Mouse (Mus musculus) kidney, postnatal 0 days (tissue): ENCODE data around the gene Srms. TPM values are rescaled to one million over a fixed set of nuclear protein-coding genes. Genes with fewer than 3 reads are reported as not detected.
A peak's percentile ranks its signal among the peaks of the same experiment; 100 is the strongest.

Source experiments
- ATAC-seq: fragments of 200-750 bp; cut with Nextera tagmentation; replicated peaks from 2 replicates; pipeline ENCODE4 v1.8.0; 2017; ENCODE audit warnings: low read depth, moderate number of reproducible peaks, moderate TSS enrichment, moderate library complexity; ENCODE audit not compliant: low FRiP score
- DNase-seq: peaks from one replicate; pipeline ENCODE4 v3.0.0-alpha.2; 2016; ENCODE audit warnings: low spot score
- H3K27ac ChIP-seq: fragments of 300-500 bp; sonication (generic); 2 replicates; pipeline ENCODE4 v1.5.1; 2014; ENCODE audit warnings: mild to moderate bottlenecking
- H3K27me3 ChIP-seq: fragments of 300-500 bp; sonication (generic); 2 replicates; pipeline ENCODE4 v1.6.1; 2014; ENCODE audit warnings: low read length, mixed read lengths; ENCODE audit not compliant: insufficient read depth
- H3K36me3 ChIP-seq: fragments of 300-500 bp; sonication (generic); 2 replicates; pipeline ENCODE4 v1.6.1; 2014; ENCODE audit warnings: low read length, mixed read lengths; ENCODE audit not compliant: insufficient read depth
- H3K4me1 ChIP-seq: fragments of 300-500 bp; sonication (generic); replicated peaks from 2 replicates; pipeline ENCODE4 v1.6.1; 2014; ENCODE audit warnings: antibody characterized with exemption, low read length, mixed read lengths; ENCODE audit not compliant: insufficient read depth
- H3K4me2 ChIP-seq: fragments of 300-500 bp; sonication (generic); 2 replicates; pipeline ENCODE4 v1.6.1; 2014; ENCODE audit warnings: mild to moderate bottlenecking, low read length, moderate library complexity, mixed read lengths
- H3K4me3 ChIP-seq: fragments of 300-500 bp; sonication (generic); replicated peaks from 2 replicates; pipeline ENCODE4 v1.5.1; 2014; ENCODE audit warnings: low read depth, low read length
- H3K9ac ChIP-seq: fragments of 300-500 bp; sonication (generic); 2 replicates; pipeline ENCODE4 v1.6.1; 2014; ENCODE audit warnings: low read depth, low read length
- H3K9me3 ChIP-seq: fragments of 300-500 bp; sonication (generic); replicated peaks from 2 replicates; pipeline ENCODE4 v1.6.1; 2016; ENCODE audit warnings: low read length, inconsistent platforms, mixed read lengths
- CTCF ChIP-seq: IDR thresholded peaks from 2 replicates; pipeline ENCODE4 v1.5.1; 2016; ENCODE audit warnings: antibody characterized with exemption, low read depth, mild to moderate bottlenecking, moderate library complexity
- WGBS: fragments of 180-500 bp; shearing (Covaris S2); extraction: QIAGEN DNeasy Blood & Tissue Kit; methylation state at CpG from one replicate; pipeline ENCODE4 v1.1.7; 2014; 5-methylcytosine and 5-hydroxymethylcytosine counted together
- polyA plus RNA-seq: library from polyadenylated mRNA; unstranded; fragments of >200 nt; fragmentation: Nextera tagmentation; extraction: Ambion mirVana; gene quantifications from 2 replicates; pipeline ENCODE4 v1.2.1, GENCODE M21; 2015

Gene Srms
- polyA plus RNA-seq: 0.14 and 0.26 TPM in 2 replicates

- Histone ChIP-seq H3K27ac (no peak within 1 kb of the TSS), H3K9ac (0 out of 2 replicates have a peak within 1 kb of the TSS, but pooled peaks have one; percentile 1), H3K9me3 (no peaks in the 10 kb centered on the region), H3K4me1 (peaks cover 7% of the 10 kb centered on the region; the same call in 1 of the 2 replicates), H3K27me3 (peaks cover 10% of the 10 kb centered on the region; the same call in 1 of the 2 replicates), H3K4me3 (peak within 1 kb of the TSS; percentile 30), H3K4me2 (peak within 1 kb of the TSS; percentile 66), H3K36me3 (no peaks in the 10 kb centered on the region)
- ATAC-seq (peak; percentile 83), DNase-seq (peak; percentile 54)
- WGBS: 3% methylated on average over 17 of the region's 17 CpGs
- TF ChIP-seq CTCF: no peak
Observed at GRCm38 (mm10) chr2:181213021-181213445, at the start of gene Srms. Gene Srms (minus strand): TSS chr2:181213185.

- Histone ChIP-seq H3K27me3 (no peaks in the 10 kb centered on the region), H3K4me3 (no peak overlapping the region), H3K4me1 (no peaks in the 10 kb centered on the region), H3K27ac (no peak overlapping the region), H3K4me2 (no peak overlapping the region), H3K9me3 (no peaks in the 10 kb centered on the region), H3K9ac (no peak overlapping the region), H3K36me3 (peaks cover 49% of the 10 kb centered on the region)
- no peak for TF ChIP-seq CTCF
- no peak for ATAC-seq
- no peak for DNase-seq
- 90% methylated on average over 1 of the region's 1 CpGs for WGBS
Observed at GRCm38 (mm10) chr2:181253248-181253647, 40.3 kb upstream of the Srms start.

- WGBS: 73% methylated on average over 1 of the region's 1 CpGs
- H3K36me3 ChIP-seq: peaks cover 42% of the 10 kb centered on the region
- ATAC-seq: no peak
- DNase-seq: no peak
- H3K27me3 ChIP-seq: no peaks in the 10 kb centered on the region
- H3K4me3 ChIP-seq: no peak overlapping the region
- no peak overlapping the region for H3K27ac ChIP-seq
- H3K9ac ChIP-seq: no peak overlapping the region
- H3K4me2 ChIP-seq: no peak overlapping the region
- H3K9me3 ChIP-seq: no peaks in the 10 kb centered on the region
- H3K4me1 ChIP-seq: no peaks in the 10 kb centered on the region
- no peak for TF ChIP-seq CTCF
Observed at GRCm38 (mm10) chr2:181251841-181252240, 38.9 kb upstream of the Srms start.

GRCm38 (mm10) chr2:181249217-181249616, 36.2 kb upstream of the Srms start:
- WGBS: 74% methylated on average over 10 of the region's 10 CpGs
- H3K4me3 ChIP-seq: no peak overlapping the region
- no peak overlapping the region for H3K27ac ChIP-seq
- no peak for TF ChIP-seq CTCF
- H3K9me3 ChIP-seq: no peaks in the 10 kb centered on the region
- no peak overlapping the region for H3K4me2 ChIP-seq
- peaks cover 22% of the 10 kb centered on the region for H3K36me3 ChIP-seq
- ATAC-seq (no peak), DNase-seq (no peak)
- H3K4me1 ChIP-seq: 0 out of 2 replicates have a peak, but pooled peaks cover under 1% of the 10 kb centered on the region
- H3K27me3 ChIP-seq: no peaks in the 10 kb centered on the region
- no peak overlapping the region for H3K9ac ChIP-seq

- DNase-seq: no peak
- no peak for TF ChIP-seq CTCF
- Histone ChIP-seq H3K4me3 (no peak overlapping the region), H3K27ac (no peak overlapping the region), H3K27me3 (no peaks in the 10 kb centered on the region), H3K9me3 (no peaks in the 10 kb centered on the region), H3K9ac (no peak overlapping the region), H3K4me1 (peaks cover 14% of the 10 kb centered on the region), H3K36me3 (no peaks in the 10 kb centered on the region), H3K4me2 (no peak overlapping the region)
- 37% methylated on average over 2 of the region's 2 CpGs for WGBS
- ATAC-seq: no peak
Observed at GRCm38 (mm10) chr2:181245031-181245430, 32.0 kb upstream of the Srms start.

- no peak for TF ChIP-seq CTCF
- Histone ChIP-seq H3K4me2 (no peak overlapping the region), H3K9ac (no peak overlapping the region), H3K27ac (no peak overlapping the region), H3K9me3 (no peaks in the 10 kb centered on the region), H3K27me3 (no peaks in the 10 kb centered on the region), H3K4me1 (peaks cover 18% of the 10 kb centered on the region), H3K4me3 (no peak overlapping the region), H3K36me3 (no peaks in the 10 kb centered on the region)
- DNase-seq: no peak
- WGBS: 34% methylated on average over 11 of the region's 11 CpGs
- no peak for ATAC-seq
Observed at GRCm38 (mm10) chr2:181243706-181244394, 30.9 kb upstream of the Srms start.
